ENCODE assay signal across 12 mouse cellular contexts in genomic region chr13:59925845-59926481, GRCm38 (mm10).
DNase-seq lines count a peak whose midpoint lies in the region; ATAC-seq lines count a peak whose summit lies in the region.
"Had no signal": no experiment of that assay in that cellular context is flagged by ENCODE, and none has a peak within 500 bp of the region (broad histone marks: within the 10 kb centered on the region; RNA-seq: fewer than 3 reads in every experiment).

No protein-coding gene starts in this region.

- H3K4me2 ChIP-seq in forebrain, embryonic 11.5 days (ENCODE audit: low read depth, low read length, severe bottlenecking): no peak overlapping the region
- no peak overlapping the region for H3K4me2 ChIP-seq in neural tube, embryonic 12.5 days (replicated peaks)
- H3K4me2 ChIP-seq in neural tube, embryonic 15.5 days: no peak overlapping the region

- no peaks in the 10 kb centered on the region for H3K36me3 ChIP-seq in forebrain, embryonic 11.5 days (ENCODE audit: control insufficient read depth, insufficient read depth, low read length)
- H3K36me3 ChIP-seq in forebrain, embryonic 10.5 days (replicated peaks): no peaks in the 10 kb centered on the region
- H3K36me3 ChIP-seq in neural tube, embryonic 12.5 days: no peaks in the 10 kb centered on the region
- no peaks in the 10 kb centered on the region for H3K36me3 ChIP-seq in limb, embryonic 10.5 days
- H3K36me3 ChIP-seq in neural tube, embryonic 15.5 days: no peaks in the 10 kb centered on the region

- ATAC-seq in forebrain, embryonic 11.5 days (replicated peaks; ENCODE audit: low FRiP score): peak; percentile 29; the same call in 1 of the 2 replicates
- ATAC-seq in neural tube, embryonic 12.5 days (ENCODE audit: low FRiP score, low read depth): peak; percentile 27; the same call in 1 of the 2 replicates
- ATAC-seq in neural tube, embryonic 15.5 days (ENCODE audit: low FRiP score): peak; percentile 33; the same call in 1 of the 2 replicates

- no peaks in the 10 kb centered on the region for H3K9me3 ChIP-seq in forebrain, embryonic 11.5 days (ENCODE audit: control insufficient read depth, low read length)
- no peaks in the 10 kb centered on the region for H3K9me3 ChIP-seq in forebrain, embryonic 10.5 days
- H3K9me3 ChIP-seq in neural tube, embryonic 12.5 days: no peaks in the 10 kb centered on the region
- H3K9me3 ChIP-seq in limb, embryonic 10.5 days (replicated peaks): no peaks in the 10 kb centered on the region
- no peaks in the 10 kb centered on the region for H3K9me3 ChIP-seq in neural tube, embryonic 15.5 days (replicated peaks)

- no peak for DNase-seq in forebrain, embryonic 11.5 days (ENCODE audit: low spot score)
- no peak for DNase-seq in forebrain, embryonic 10.5 days (ENCODE audit: extremely low spot score, low spot score)
- DNase-seq in neural tube, embryonic 10.5 days (ENCODE audit: extremely low spot score, low spot score): no peak
- no peak for DNase-seq in limb, embryonic 10.5 days (ENCODE audit: low spot score)
- DNase-seq in adrenal gland, postnatal 36 days: no peak
- no peak for DNase-seq in spleen, adult 18-20 months
- DNase-seq: adrenal gland, postnatal 14 days; heart, adult 11 months; kidney, postnatal 14 days had no signal

- no peak overlapping the region for H3K27ac ChIP-seq in forebrain, embryonic 11.5 days (ENCODE audit: low read depth, low read length)
- H3K27ac ChIP-seq in forebrain, embryonic 10.5 days: no peak overlapping the region
- no peak overlapping the region for H3K27ac ChIP-seq in neural tube, embryonic 12.5 days
- H3K27ac ChIP-seq in limb, embryonic 10.5 days: peak overlapping the region; percentile 39; the same call in 1 of the 2 replicates
- no peak overlapping the region for H3K27ac ChIP-seq in neural tube, embryonic 15.5 days (replicated peaks)

- H3K4me3 ChIP-seq in forebrain, embryonic 11.5 days (ENCODE audit: low read depth, low read length): no peak overlapping the region
- no peak overlapping the region for H3K4me3 ChIP-seq in forebrain, embryonic 10.5 days
- H3K4me3 ChIP-seq in neural tube, embryonic 12.5 days: no peak overlapping the region
- H3K4me3 ChIP-seq in limb, embryonic 10.5 days: no peak overlapping the region
- H3K4me3 ChIP-seq in neural tube, embryonic 15.5 days (replicated peaks): no peak overlapping the region
- H3K4me3 ChIP-seq: erythroblast, embryonic 14.5 days had no signal

- peaks cover 11% of the 10 kb centered on the region for H3K4me1 ChIP-seq in forebrain, embryonic 11.5 days (replicated peaks; ENCODE audit: control insufficient read depth, insufficient read depth, low read length)
- H3K4me1 ChIP-seq in forebrain, embryonic 10.5 days: peaks cover 25% of the 10 kb centered on the region
- peaks cover 20% of the 10 kb centered on the region for H3K4me1 ChIP-seq in neural tube, embryonic 12.5 days
- peaks cover 28% of the 10 kb centered on the region for H3K4me1 ChIP-seq in limb, embryonic 10.5 days
- peaks cover 12% of the 10 kb centered on the region for H3K4me1 ChIP-seq in neural tube, embryonic 15.5 days

- WGBS in forebrain, embryonic 11.5 days: 59% methylated on average over 9 of the region's 9 CpGs
- WGBS in forebrain, embryonic 10.5 days: 74% methylated on average over 9 of the region's 9 CpGs
- WGBS in neural tube, embryonic 12.5 days: 58% methylated on average over 9 of the region's 9 CpGs
- 82% methylated on average over 9 of the region's 9 CpGs for WGBS in limb, embryonic 10.5 days
- whole genome bisulfite sequencing in neural tube, embryonic 15.5 days: 40% methylated on average over 9 of the region's 9 CpGs

- H3K9ac ChIP-seq in forebrain, embryonic 11.5 days (ENCODE audit: low read length): no peak overlapping the region
- no peak overlapping the region for H3K9ac ChIP-seq in neural tube, embryonic 12.5 days
- no peak overlapping the region for H3K9ac ChIP-seq in neural tube, embryonic 15.5 days (replicated peaks)

- H3K27me3 ChIP-seq in forebrain, embryonic 11.5 days (ENCODE audit: control insufficient read depth, insufficient read depth, low read length): no peaks in the 10 kb centered on the region
- no peaks in the 10 kb centered on the region; the same call in 1 of the 2 replicates for H3K27me3 ChIP-seq in forebrain, embryonic 10.5 days (ENCODE audit: poor library complexity, severe bottlenecking)
- 0 out of 2 replicates have a peak, but pooled peaks cover 2% of the 10 kb centered on the region for H3K27me3 ChIP-seq in neural tube, embryonic 12.5 days (replicated peaks)
- H3K27me3 ChIP-seq in limb, embryonic 10.5 days (ENCODE audit: low read depth, poor library complexity, severe bottlenecking): no peaks in the 10 kb centered on the region
- no peaks in the 10 kb centered on the region for H3K27me3 ChIP-seq in neural tube, embryonic 15.5 days (replicated peaks)
